Comparison of ENCODE assay signal across 8 mouse cellular contexts in genomic region chr8:54529382-54530296, GRCm38 (mm10). TPM values are rescaled to one million over a fixed set of nuclear protein-coding genes. Genes with fewer than 3 reads are reported as not detected.
DNase-seq lines count a peak whose midpoint lies in the region; ATAC-seq and TF ChIP-seq lines count a peak whose summit lies in the region.

TSS of gene Asb5 (plus strand) at chr8:54529580.
TSS of gene Spcs3 (minus strand) at chr8:54529998.

- TF ChIP-seq CTCF in G1E (IDR thresholded peaks at IDR 0.05; ENCODE audit: low read depth, low read length): no peak
- no peak for TF ChIP-seq CTCF in cerebellum, adult 2 months (IDR thresholded peaks at IDR 0.05; ENCODE audit: borderline replicate concordance, insufficient read depth, low read depth, low read length)
- TF ChIP-seq CTCF in forebrain, postnatal 0 days (IDR thresholded peaks at IDR 0.05; ENCODE audit: low read depth): no peak; the same call in 1 of the 2 replicates

- WGBS in cerebellum, adult 2 months: under 1% methylated on average over 88 of the region's 89 CpGs
- WGBS in forebrain, postnatal 0 days: 1% methylated on average over 86 of the region's 89 CpGs
- under 1% methylated on average over 83 of the region's 89 CpGs for WGBS in lung, embryonic 15.5 days

- H3K27ac ChIP-seq in cerebellum, adult 2 months (ENCODE audit: insufficient read depth, low read length): peak within 1 kb of the TSS; percentile 46
- H3K27ac ChIP-seq in forebrain, postnatal 0 days (ENCODE audit: low read depth, low read length): peak within 1 kb of the TSS; percentile 90
- H3K27ac ChIP-seq in lung, embryonic 15.5 days: peak within 1 kb of the TSS; percentile 84

- no peaks in the 10 kb centered on the region for H3K9me3 ChIP-seq in G1E (replicated peaks)
- H3K9me3 ChIP-seq in forebrain, postnatal 0 days (ENCODE audit: low read length): no peaks in the 10 kb centered on the region
- H3K9me3 ChIP-seq in lung, embryonic 15.5 days: no peaks in the 10 kb centered on the region

- peaks cover 27% of the 10 kb centered on the region for H3K4me1 ChIP-seq in G1E (ENCODE audit: insufficient read depth, low read depth, low read length)
- H3K4me1 ChIP-seq in cerebellum, adult 2 months (ENCODE audit: control insufficient read depth, insufficient read depth, low read length): no peaks in the 10 kb centered on the region; the same call in 1 of the 2 replicates
- H3K4me1 ChIP-seq in forebrain, postnatal 0 days (ENCODE audit: insufficient read depth): no peaks in the 10 kb centered on the region; the same call in 1 of the 2 replicates
- H3K4me1 ChIP-seq in lung, embryonic 15.5 days: peaks cover 12% of the 10 kb centered on the region

- DNase-seq in G1E (ENCODE audit: low spot score): peak; percentile 87
- DNase-seq in cerebellum, adult 2 months: peak; percentile 96
- peak; percentile 99 for DNase-seq in forebrain, postnatal 0 days
- DNase-seq in heart, postnatal 4 days: peak; percentile 98
- DNase-seq in layer of hippocampus, adult 8-10 months (ENCODE audit: low spot score in 2 of 2): peak; percentile 93 to 94
- DNase-seq in ovary, adult 18-20 months (ENCODE audit: low spot score): peak; percentile 91
- peak; percentile 97 for DNase-seq in thymus, postnatal 0 days (ENCODE audit: low spot score)

- peak within 1 kb of the TSS; percentile 90 for H3K9ac ChIP-seq in forebrain, postnatal 0 days
- H3K9ac ChIP-seq in lung, embryonic 15.5 days: peak within 1 kb of the TSS; percentile 89

- peak; percentile 85 for ATAC-seq in G1E (ENCODE audit: extremely low read depth, insufficient number of reproducible peaks, low FRiP score, poor library complexity, severe bottlenecking)
- peak; percentile 96 for ATAC-seq in forebrain, postnatal 0 days
- peak; percentile 98 for ATAC-seq in lung, embryonic 15.5 days (ENCODE audit: borderline replicate concordance, extremely low read depth, low FRiP score, low TSS enrichment)

- peak within 1 kb of the TSS; percentile 97 for H3K4me3 ChIP-seq in G1E (ENCODE audit: low read depth, low read length)
- peak within 1 kb of the TSS; percentile 71 for H3K4me3 ChIP-seq in cerebellum, adult 2 months (replicated peaks; ENCODE audit: insufficient read depth, low read depth, low read length)
- peak within 1 kb of the TSS; percentile 97 for H3K4me3 ChIP-seq in forebrain, postnatal 0 days (ENCODE audit: low read depth, low read length)
- peak within 1 kb of the TSS; percentile 97 for H3K4me3 ChIP-seq in lung, embryonic 15.5 days

- peak; percentile 49; the same call in 1 of the 2 replicates for TF ChIP-seq POLR2A in cerebellum, adult 2 months (IDR thresholded peaks at IDR 0.05; ENCODE audit: borderline replicate concordance, insufficient read depth, low read length)

- peak within 1 kb of the TSS; percentile 64 for H3K4me2 ChIP-seq in forebrain, postnatal 0 days (ENCODE audit: low read depth)
- H3K4me2 ChIP-seq in lung, embryonic 15.5 days: peak within 1 kb of the TSS; percentile 65

- H3K36me3 ChIP-seq in G1E (replicated peaks): peaks cover 25% of the 10 kb centered on the region
- no peaks in the 10 kb centered on the region for H3K36me3 ChIP-seq in forebrain, postnatal 0 days (ENCODE audit: insufficient read depth)
- H3K36me3 ChIP-seq in lung, embryonic 15.5 days: 0 out of 2 replicates have a peak, but pooled peaks cover 5% of the 10 kb centered on the region

- no peaks in the 10 kb centered on the region for H3K27me3 ChIP-seq in G1E (ENCODE audit: insufficient read depth, low read length)
- H3K27me3 ChIP-seq in cerebellum, adult 2 months (ENCODE audit: control insufficient read depth, insufficient read depth, low read length): no peaks in the 10 kb centered on the region
- no peaks in the 10 kb centered on the region for H3K27me3 ChIP-seq in forebrain, postnatal 0 days (ENCODE audit: insufficient read depth, low read length)
- H3K27me3 ChIP-seq in lung, embryonic 15.5 days: no peaks in the 10 kb centered on the region

RNA-seq across cellular contexts. Expression of gene Asb5, which starts in this region (rescaled TPM):
- not detected in 2 replicates for total RNA-seq in G1E (2014; fragmentation: Nextera tagmentation)
- total RNA-seq in G1E (2017): 0.06 and 0.38 TPM in 2 replicates
- polyA plus RNA-seq in G1E (2012): 0.14 TPM in 1 of 2 replicates, not detected in the other
- 1.1 and 1.6 TPM in 2 replicates for polyA plus RNA-seq in cerebellum, adult 2 months (2012; rRNA removed)
- total RNA-seq in forebrain, postnatal 0 days (2014; rRNA removed): 1.8 and 2.2 TPM in 2 replicates
- 8.4 and 10.2 TPM in 2 replicates for polyA plus RNA-seq in forebrain, postnatal 0 days (2015; fragmentation: Nextera tagmentation; extraction: Ambion mirVana)
- total RNA-seq in heart, postnatal 4 days (2021): 1 to 10 TPM; 3.7 to 4.7 TPM
- 1 to 10 TPM in 3 of 4 experiments, under 1 TPM in 1; 0.83 to 2.0 (median 1.3) TPM for total RNA-seq in layer of hippocampus, adult 8-10 months (2022)
- 4.0 and 4.1 TPM in 2 replicates for polyA plus RNA-seq in lung, embryonic 15.5 days (2015; fragmentation: Nextera tagmentation; extraction: Ambion mirVana)
- polyA plus RNA-seq in thymus, postnatal 0 days (2015; fragmentation: Nextera tagmentation; extraction: Ambion mirVana): 5.5 and 7.3 TPM in 2 replicates

RNA-seq across cellular contexts. Expression of gene Spcs3, which starts in this region (rescaled TPM):
- 246 and 257 TPM in 2 replicates for total RNA-seq in G1E (2014; fragmentation: Nextera tagmentation)
- total RNA-seq in G1E (2017): 104 and 110 TPM in 2 replicates
- polyA plus RNA-seq in G1E (2012): 37.5 and 39.2 TPM in 2 replicates
- polyA plus RNA-seq in cerebellum, adult 2 months (2012; rRNA removed): 29.8 and 31.3 TPM in 2 replicates
- 39.4 and 48.5 TPM in 2 replicates for total RNA-seq in forebrain, postnatal 0 days (2014; rRNA removed)
- polyA plus RNA-seq in forebrain, postnatal 0 days (2015; fragmentation: Nextera tagmentation; extraction: Ambion mirVana): 29.9 and 39.3 TPM in 2 replicates
- total RNA-seq in heart, postnatal 4 days (2021): 10 to 100 TPM; 38.0 to 39.8 TPM
- 10 to 100 TPM; 42.9 to 56.3 (median 49.4) TPM for total RNA-seq in layer of hippocampus, adult 8-10 months (2022)
- 89.4 and 93.0 TPM in 2 replicates for polyA plus RNA-seq in lung, embryonic 15.5 days (2015; fragmentation: Nextera tagmentation; extraction: Ambion mirVana)
- 74.9 and 82.5 TPM in 2 replicates for polyA plus RNA-seq in thymus, postnatal 0 days (2015; fragmentation: Nextera tagmentation; extraction: Ambion mirVana)

Comparison
In these comparisons a context has a peak if more than half of its experiments do, and no peak if none do; other contexts are left out.
1. Peak in every context shown above with its lines: DNase-seq, ATAC-seq, H3K4me3 ChIP-seq and H3K27ac ChIP-seq.